Mouse (Mus musculus) forebrain, embryonic 14.5 days (tissue): ENCODE measurements around the gene Brms1. TPM values are rescaled to one million over a fixed set of nuclear protein-coding genes. Genes with fewer than 3 reads are reported as not detected.

Experiments used
- ATAC-seq: fragments of 200-750 bp; cut with Nextera tagmentation; 2 replicates; pipeline ENCODE4 v1.8.0; 2017; ENCODE audit warnings: mild to moderate bottlenecking, moderate library complexity
- DNase-seq: peaks from one replicate; pipeline ENCODE4 v3.0.0-alpha.2; 2015; ENCODE audit warnings: low spot score
- H3K27ac ChIP-seq: fragments of 300-500 bp; sonication (generic); 2 replicates; pipeline ENCODE4 v1.5.1; 2014; ENCODE audit warnings: low read depth, mild to moderate bottlenecking, control low read depth, low read length, moderate library complexity
- H3K27me3 ChIP-seq: fragments of 300-500 bp; sonication (generic); replicated peaks from 2 replicates; pipeline ENCODE4 v1.6.1; 2014; ENCODE audit warnings: low read length, control low read depth, mixed read lengths; ENCODE audit not compliant: control insufficient read depth, insufficient read depth
- H3K36me3 ChIP-seq: fragments of 300-500 bp; sonication (generic); 2 replicates; pipeline ENCODE4 v1.6.1; 2014; ENCODE audit warnings: low read length, control low read depth; ENCODE audit not compliant: control insufficient read depth, insufficient read depth
- H3K4me1 ChIP-seq: fragments of 300-500 bp; sonication (generic); 2 replicates; pipeline ENCODE4 v1.6.1; 2014; ENCODE audit warnings: antibody characterized with exemption, low read length, control low read depth; ENCODE audit not compliant: control insufficient read depth, insufficient read depth
- H3K4me2 ChIP-seq: fragments of 300-500 bp; sonication (generic); 2 replicates; pipeline ENCODE4 v1.6.1; 2014; ENCODE audit warnings: mild to moderate bottlenecking, control low read depth, low read length
- H3K4me3 ChIP-seq: fragments of 300-500 bp; sonication (generic); 2 replicates; pipeline ENCODE4 v1.5.1; 2014; ENCODE audit warnings: low read depth, low read length, control low read depth
- H3K9ac ChIP-seq: fragments of 300-500 bp; sonication (generic); 2 replicates; pipeline ENCODE4 v1.6.1; 2014; ENCODE audit warnings: mild to moderate bottlenecking, low read length, control low read depth, moderate library complexity
- H3K9me3 ChIP-seq: fragments of 300-500 bp; sonication (generic); replicated peaks from 2 replicates; pipeline ENCODE4 v1.6.1; 2016; ENCODE audit warnings: low read length, control low read depth, mixed read lengths; ENCODE audit not compliant: control insufficient read depth
- WGBS: fragments of 180-500 bp; shearing (Covaris S2); extraction: QIAGEN DNeasy Blood & Tissue Kit; methylation state at CpG from one replicate; pipeline ENCODE4 v1.1.7; 2014; 5-methylcytosine and 5-hydroxymethylcytosine counted together
- polyA plus RNA-seq: library from polyadenylated mRNA; unstranded; fragments of >200 nt; fragmentation: Nextera tagmentation; extraction: Ambion mirVana; gene quantifications from 2 replicates; pipeline ENCODE4 v1.2.1, GENCODE M21; 2014

Gene Brms1
- polyA plus RNA-seq, 1 experiment from 2014 or later, result 56.2 TPM

DNA sequence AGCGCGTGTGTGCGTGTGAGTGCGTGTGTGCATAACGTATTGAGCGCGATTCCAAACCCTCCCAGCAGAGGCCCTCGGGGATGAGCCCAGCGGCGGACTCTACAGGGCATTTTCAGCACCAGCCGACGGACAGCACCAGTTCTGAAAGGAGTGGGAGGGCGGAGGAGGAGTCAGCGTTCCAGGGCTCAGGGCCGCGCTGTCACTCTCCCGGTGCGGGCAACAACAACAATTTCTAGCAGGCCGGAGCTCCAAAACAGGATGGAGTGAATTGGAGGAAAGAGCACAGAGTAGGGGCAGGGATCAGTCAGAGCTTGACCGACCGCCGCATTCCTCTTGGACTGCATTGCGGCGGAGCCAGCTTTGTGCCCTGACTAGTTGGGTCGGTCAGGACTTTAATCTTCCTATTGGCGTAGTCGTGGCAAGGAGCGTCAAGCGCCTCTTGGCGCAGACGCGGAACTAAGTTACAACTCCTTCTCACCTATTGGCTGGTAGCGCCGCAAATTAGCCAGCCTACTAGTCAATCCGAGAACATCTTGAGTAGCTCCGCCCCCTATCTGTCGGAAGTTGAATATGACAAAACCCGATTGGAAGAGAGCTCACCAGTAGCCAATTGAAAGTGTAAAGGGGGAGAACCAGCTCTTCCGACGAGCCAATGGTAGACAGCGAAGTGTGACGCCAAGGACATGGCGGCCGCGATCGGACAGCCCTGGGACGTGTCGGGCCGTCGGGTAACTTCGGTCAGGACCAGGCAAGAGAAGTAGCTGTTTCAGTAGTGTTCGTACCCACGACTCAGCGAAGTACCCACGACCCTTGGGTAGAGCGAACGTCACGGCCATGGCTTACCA is 47.0 kb downstream of the Brms1 start, which contains the start of gene Yif1a:
Gene Yif1a (plus strand): TSS at position 655 of the 845 bp plus-strand sequence.
- peak; percentile 100 for DNase-seq
- H3K36me3 ChIP-seq, result peaks cover 29% of the 10 kb centered on the region
- WGBS, result under 1% methylated on average over 58 of the region's 58 CpGs
- H3K9ac ChIP-seq, result peak within 1 kb of the TSS; percentile 71
- H3K27ac ChIP-seq, result peak within 1 kb of the TSS; percentile 79
- peaks cover 31% of the 10 kb centered on the region for H3K27me3 ChIP-seq
- H3K4me3 ChIP-seq, result peak within 1 kb of the TSS; percentile 77
- peak; percentile 96 for ATAC-seq
- no peaks in the 10 kb centered on the region for H3K9me3 ChIP-seq
- H3K4me1 ChIP-seq, result peaks cover 16% of the 10 kb centered on the region
- peak within 1 kb of the TSS; percentile 89 for H3K4me2 ChIP-seq

DNA sequence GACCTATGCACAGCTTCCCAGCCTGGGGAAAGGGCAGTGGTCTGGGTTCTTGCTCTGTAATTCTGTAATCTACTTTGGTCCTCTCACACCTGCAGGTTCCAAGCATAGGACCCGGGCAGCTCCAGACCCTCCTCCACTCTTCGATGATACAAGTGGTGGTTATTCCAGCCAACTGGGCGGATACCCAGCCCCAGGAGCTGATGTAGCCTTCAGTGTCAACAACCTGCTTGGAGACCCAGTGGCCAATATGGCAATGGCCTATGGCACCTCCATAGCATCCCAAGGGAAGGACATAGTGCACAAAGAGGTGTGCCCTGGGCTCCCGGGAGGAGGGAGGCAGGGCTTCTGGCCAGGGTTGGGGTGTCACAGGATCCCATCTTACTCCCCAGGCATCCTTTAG is 48.2 kb downstream of the Brms1 start:
- ATAC-seq, result no peak
- WGBS, result 92% methylated on average over 4 of the region's 4 CpGs

DNA sequence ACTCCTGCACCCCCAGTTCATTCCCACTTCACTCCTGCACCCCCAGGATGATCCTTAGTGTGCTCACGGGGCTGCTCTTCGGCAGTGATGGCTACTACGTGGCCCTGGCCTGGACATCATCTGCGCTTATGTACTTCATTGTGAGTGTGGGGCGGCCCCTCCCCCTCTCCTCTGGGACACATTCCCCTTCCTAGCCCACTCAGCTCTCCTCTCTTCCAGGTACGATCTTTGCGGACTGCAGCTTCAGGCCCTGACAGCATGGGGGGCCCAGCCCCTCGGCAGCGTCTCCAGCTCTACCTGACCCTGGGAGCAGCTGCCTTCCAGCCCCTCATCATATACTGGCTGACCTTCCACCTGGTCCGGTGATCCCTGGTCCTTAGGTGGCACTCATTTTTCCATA is 50.9 kb downstream of the Brms1 start:
- Histone ChIP-seq H3K4me1 (peaks cover 43% of the 10 kb centered on the region), H3K27ac (no peak overlapping the region), H3K36me3 (peaks cover 36% of the 10 kb centered on the region), H3K9me3 (no peaks in the 10 kb centered on the region), H3K27me3 (no peaks in the 10 kb centered on the region), H3K9ac (no peak overlapping the region), H3K4me3 (no peak overlapping the region), H3K4me2 (no peak overlapping the region)
- DNase-seq (no peak), ATAC-seq (no peak)
- 83% methylated on average over 10 of the region's 10 CpGs for WGBS

More for the DNA sequence above, 48.2 kb downstream of the Brms1 start:
- DNase-seq, result no peak
- peaks cover 20% of the 10 kb centered on the region for H3K4me1 ChIP-seq
- H3K4me2 ChIP-seq, result peak overlapping the region; percentile 89
- peaks cover 36% of the 10 kb centered on the region for H3K36me3 ChIP-seq
- peak overlapping the region; percentile 71 for H3K9ac ChIP-seq
- H3K27ac ChIP-seq, result no peak overlapping the region
- H3K9me3 ChIP-seq, result no peaks in the 10 kb centered on the region
- H3K4me3 ChIP-seq, result peak overlapping the region; percentile 77
- H3K27me3 ChIP-seq, result peaks cover 19% of the 10 kb centered on the region

DNA sequence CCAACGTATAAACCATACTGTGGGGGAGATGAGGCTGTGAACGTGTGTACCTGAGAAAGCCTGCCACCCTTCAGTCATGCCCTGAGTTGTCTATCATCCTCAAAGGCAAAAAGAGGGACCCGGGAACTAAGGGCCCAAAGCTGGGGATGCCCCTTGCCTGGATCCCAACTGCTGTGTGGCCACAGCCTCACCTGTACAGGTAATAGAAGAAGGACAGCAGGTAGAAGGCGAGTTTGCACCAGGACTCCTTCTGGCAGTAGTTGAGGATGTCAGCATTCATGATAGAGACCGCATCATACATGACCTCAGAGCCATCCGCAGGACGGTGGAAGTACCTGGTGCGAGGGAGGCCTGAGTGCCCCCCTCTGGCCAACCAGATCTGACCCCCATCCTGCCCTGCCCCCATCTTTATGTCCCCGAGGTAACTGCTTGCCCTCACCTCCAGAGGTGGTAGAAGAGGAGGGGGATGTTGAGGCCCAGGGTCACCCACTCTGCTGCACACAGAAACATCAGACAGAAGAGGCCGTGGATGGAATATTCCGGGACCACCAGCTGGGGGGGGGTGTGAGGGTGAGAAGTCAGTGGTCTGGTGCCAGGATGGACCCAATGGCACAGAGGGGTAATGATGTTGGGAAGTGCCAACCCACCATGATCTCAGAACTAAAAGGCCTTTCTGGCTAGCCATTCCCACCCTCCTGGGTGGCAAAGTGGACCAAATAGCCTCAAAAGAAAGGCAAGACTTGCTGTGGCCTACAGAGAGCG is 52.5 kb downstream of the Brms1 start:
- DNase-seq (no peak), ATAC-seq (no peak)
- peak overlapping the region; percentile 93 for H3K4me2 ChIP-seq

DNA sequence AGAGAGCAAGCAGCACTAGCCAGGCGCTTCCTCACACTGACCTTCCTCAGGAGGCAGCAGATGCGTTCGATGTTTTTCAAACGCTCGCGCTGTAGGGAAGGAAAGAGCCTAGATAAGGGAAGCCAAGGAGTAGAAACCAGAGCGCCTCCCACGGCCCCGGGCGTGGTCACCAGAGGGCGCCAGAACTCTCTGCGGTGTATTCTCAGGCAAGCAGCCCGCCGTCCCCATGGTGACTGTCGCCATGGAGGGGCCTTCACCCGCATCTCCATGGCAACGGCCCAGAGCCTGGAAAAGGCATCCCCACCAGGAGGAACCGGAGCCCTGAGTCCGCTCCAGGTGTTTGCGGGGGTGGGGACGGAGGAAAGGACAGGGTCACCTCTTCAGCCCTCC is 53.1 kb downstream of the Brms1 start:
- ATAC-seq, result peak; percentile 79

More for the DNA sequence above, 52.5 kb downstream of the Brms1 start:
- Histone ChIP-seq H3K9ac (no peak overlapping the region), H3K27me3 (no peaks in the 10 kb centered on the region), H3K4me3 (0 out of 2 replicates have a peak overlapping the region, but pooled peaks have one; percentile 80), H3K4me1 (peaks cover 44% of the 10 kb centered on the region), H3K27ac (no peak overlapping the region), H3K36me3 (peaks cover 36% of the 10 kb centered on the region), H3K9me3 (no peaks in the 10 kb centered on the region)
- WGBS, result 75% methylated on average over 12 of the region's 12 CpGs

DNA sequence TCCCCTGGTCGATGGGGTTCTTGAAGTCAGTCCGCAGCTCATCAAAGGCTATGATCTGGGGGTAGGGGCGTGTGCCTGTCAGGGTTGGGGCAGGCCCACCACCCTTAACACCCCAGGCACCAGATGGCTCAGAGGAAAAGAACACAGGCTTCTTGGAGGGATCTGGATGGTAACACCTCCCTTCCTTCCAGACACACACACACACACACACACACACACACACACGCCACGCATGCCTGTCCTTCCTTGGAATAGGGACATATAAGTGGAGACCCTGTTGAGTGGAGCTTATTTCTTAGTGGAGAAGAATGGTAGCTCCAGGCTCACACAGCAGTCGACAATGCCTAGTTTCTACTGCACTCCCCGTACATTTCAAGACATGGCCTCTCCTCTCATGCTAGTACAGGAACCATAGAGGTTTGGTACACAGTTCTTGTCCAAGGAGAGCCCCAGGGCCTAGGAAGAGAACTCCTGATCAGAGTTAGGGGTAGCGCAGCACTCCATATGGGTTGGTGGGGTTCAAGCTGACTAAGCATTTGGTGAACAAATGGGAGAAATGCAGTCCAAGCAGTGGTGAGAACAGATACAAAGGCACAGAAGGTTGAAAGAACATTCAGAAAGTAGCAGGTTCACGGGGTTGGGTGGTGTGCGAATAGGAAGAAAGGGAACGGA is 53.7 kb downstream of the Brms1 start:
- no peaks in the 10 kb centered on the region for H3K27me3 ChIP-seq
- WGBS, result 29% methylated on average over 11 of the region's 11 CpGs
- peaks cover 43% of the 10 kb centered on the region for H3K36me3 ChIP-seq
- peaks cover 42% of the 10 kb centered on the region for H3K4me1 ChIP-seq
- H3K9ac ChIP-seq, result peak overlapping the region; percentile 96
- H3K27ac ChIP-seq, result peak overlapping the region; percentile 91
- no peak; the same call in 1 of the 2 replicates for ATAC-seq
- no peak for DNase-seq
- H3K4me3 ChIP-seq, result peak overlapping the region; percentile 80
- H3K9me3 ChIP-seq, result no peaks in the 10 kb centered on the region
- H3K4me2 ChIP-seq, result peak overlapping the region; percentile 93

More for the DNA sequence above, 53.1 kb downstream of the Brms1 start:
- Histone ChIP-seq H3K4me1 (peaks cover 43% of the 10 kb centered on the region), H3K9ac (peak overlapping the region; percentile 96), H3K27ac (peak overlapping the region; percentile 91), H3K9me3 (no peaks in the 10 kb centered on the region), H3K4me2 (peak overlapping the region; percentile 93), H3K36me3 (peaks cover 36% of the 10 kb centered on the region), H3K4me3 (peak overlapping the region; percentile 80), H3K27me3 (no peaks in the 10 kb centered on the region)
- peak; percentile 98 for DNase-seq
- 0% methylated on average over 21 of the region's 21 CpGs for WGBS

DNA sequence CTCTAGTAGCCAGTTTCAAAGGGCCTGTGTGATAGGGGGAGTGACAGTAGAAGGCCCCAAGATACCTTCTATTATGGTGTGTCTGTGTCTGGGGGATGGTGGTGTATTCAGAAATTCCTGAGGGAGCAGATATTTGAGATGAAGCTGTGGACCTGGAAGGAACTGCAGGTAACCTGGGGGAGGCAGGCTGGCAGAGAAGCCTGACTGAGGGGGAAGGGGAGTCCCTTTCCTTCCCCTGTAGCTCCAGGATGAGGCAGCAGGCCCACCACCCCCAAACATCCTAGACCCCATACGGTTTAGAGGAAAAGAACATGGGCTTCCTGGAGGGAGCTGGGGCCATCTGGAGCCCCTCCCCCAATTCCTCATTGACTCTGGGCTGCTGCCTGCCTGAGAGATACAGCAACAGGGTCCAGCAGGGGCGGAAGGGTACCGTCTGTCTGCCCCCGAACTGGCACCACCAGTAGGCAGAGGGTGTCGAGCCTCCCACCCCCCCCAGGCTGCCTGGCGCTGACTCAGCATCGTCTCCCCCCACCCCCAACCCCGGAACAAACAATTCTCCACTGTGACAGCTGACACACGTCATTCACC is 54.8 kb downstream of the Brms1 start:
- peak overlapping the region; percentile 93 for H3K4me2 ChIP-seq
- no peak for DNase-seq
- peak overlapping the region; percentile 96 for H3K9ac ChIP-seq
- H3K4me3 ChIP-seq, result peak overlapping the region; percentile 80
- H3K27ac ChIP-seq, result peak overlapping the region; percentile 91
- peaks cover 46% of the 10 kb centered on the region for H3K36me3 ChIP-seq
- ATAC-seq, result no peak; the same call in 1 of the 2 replicates
- peaks cover 42% of the 10 kb centered on the region for H3K4me1 ChIP-seq
- no peaks in the 10 kb centered on the region for H3K9me3 ChIP-seq
- no peaks in the 10 kb centered on the region for H3K27me3 ChIP-seq
- WGBS, result 11% methylated on average over 9 of the region's 9 CpGs
